Mouse (Mus musculus): ENCODE results near the gene Vamp2. TPM values are rescaled to one million over a fixed set of nuclear protein-coding genes. Genes with fewer than 3 reads are reported as not detected.

The Vamp2 gene
- total RNA-seq, 1 experiment = 7.1 TPM

GRCm38 (mm10) chr11:69070590-69071222 is 17.6 kb upstream of the Vamp2 start, which contains the start of gene Tmem107:
TSS of gene Tmem107 (plus strand) at chr11:69070806.
- Histone ChIP-seq H3K9me3 (ENCODE audit: control insufficient read depth, insufficient read depth, low read depth, low read length) (no peaks in the 10 kb centered on the region), H3K27ac (ENCODE audit: insufficient read depth, low read depth, low read length, poor library complexity, severe bottlenecking) (peak within 1 kb of the TSS; percentile 5), H3K4me3 (ENCODE audit: insufficient read depth in 1 of 2, low read depth in 1 of 2, low read length in 2 of 2, poor library complexity in 1 of 2, severe bottlenecking in 1 of 2) (peak within 1 kb of the TSS; percentile 69 to 80), H3K4me1 (ENCODE audit: control insufficient read depth in 2 of 2, insufficient read depth in 2 of 2, low read length in 2 of 2, poor library complexity in 1 of 2) (peaks cover 5 to 8% of the 10 kb centered on the region in 2 experiments; a peak in 2 of 4 replicates), H3K9ac (ENCODE audit: insufficient read depth, low read depth, low read length, poor library complexity, severe bottlenecking) (peak within 1 kb of the TSS; percentile 84), H3K36me3 (ENCODE audit: control insufficient read depth, insufficient read depth, low read length, poor library complexity, severe bottlenecking) (no peaks in the 10 kb centered on the region)
- DNase-seq (ENCODE audit: low read depth, low spot score) = peak; percentile 83
- no peak for TF ChIP-seq ZC3H11A (IDR thresholded peaks at IDR 0.05; ENCODE audit: borderline replicate concordance, low read depth, low read length)
- TF ChIP-seq CHD2 (IDR thresholded peaks at IDR 0.05; ENCODE audit: low read depth, low read length) = peak; percentile 98
- peak; percentile 51; the same call in 1 of the 2 replicates for TF ChIP-seq HCFC1 (IDR thresholded peaks at IDR 0.05; ENCODE audit: borderline replicate concordance, insufficient read depth, low read length)
- no peak for TF ChIP-seq MAFK (IDR thresholded peaks at IDR 0.05; ENCODE audit: insufficient read depth, low read depth, low read length)
- no peak for TF ChIP-seq ZNF384 (IDR thresholded peaks at IDR 0.05; ENCODE audit: low read depth, low read length)
- in situ Hi-C loops (cut with MboI; ENCODE audit: low sequenced_read_pairs in 2 of 2, unreplicated experiment in 2 of 2) = no loop called here

GRCm38 (mm10) chr11:69071262-69071661 is 17.0 kb upstream of the Vamp2 start:
- peak overlapping the region; percentile 69 to 80 for H3K4me3 ChIP-seq (ENCODE audit: insufficient read depth in 1 of 2, low read depth in 1 of 2, low read length in 2 of 2, poor library complexity in 1 of 2, severe bottlenecking in 1 of 2)
- H3K9me3 ChIP-seq (ENCODE audit: control insufficient read depth, insufficient read depth, low read depth, low read length) = no peaks in the 10 kb centered on the region
- in situ Hi-C loops (cut with MboI; ENCODE audit: low sequenced_read_pairs in 2 of 2, unreplicated experiment in 2 of 2) = no loop called here
- no peak overlapping the region for H3K27ac ChIP-seq (ENCODE audit: insufficient read depth, low read depth, low read length, poor library complexity, severe bottlenecking)
- peak overlapping the region; percentile 79 for H3K9ac ChIP-seq (ENCODE audit: insufficient read depth, low read depth, low read length, poor library complexity, severe bottlenecking)
- peaks cover 5 to 8% of the 10 kb centered on the region in 2 experiments; a peak in 2 of 4 replicates for H3K4me1 ChIP-seq (ENCODE audit: control insufficient read depth in 2 of 2, insufficient read depth in 2 of 2, low read length in 2 of 2, poor library complexity in 1 of 2)
- TF ChIP-seq CHD2 (IDR thresholded peaks at IDR 0.05; ENCODE audit: low read depth, low read length) = no peak
- TF ChIP-seq ZNF384 (IDR thresholded peaks at IDR 0.05; ENCODE audit: low read depth, low read length) = no peak
- no peak for TF ChIP-seq HCFC1 (IDR thresholded peaks at IDR 0.05; ENCODE audit: borderline replicate concordance, insufficient read depth, low read length)
- H3K36me3 ChIP-seq (ENCODE audit: control insufficient read depth, insufficient read depth, low read length, poor library complexity, severe bottlenecking) = no peaks in the 10 kb centered on the region
- no peak for DNase-seq (ENCODE audit: low read depth, low spot score)

- no peak for DNase-seq (ENCODE audit: low read depth, low spot score)
- no peaks in the 10 kb centered on the region for H3K36me3 ChIP-seq (ENCODE audit: control insufficient read depth, insufficient read depth, low read length, poor library complexity, severe bottlenecking)
- H3K9ac ChIP-seq (ENCODE audit: insufficient read depth, low read depth, low read length, poor library complexity, severe bottlenecking) = 0 out of 2 replicates have a peak overlapping the region, but pooled peaks have one; percentile 53
- no peak overlapping the region for H3K27ac ChIP-seq (ENCODE audit: insufficient read depth, low read depth, low read length, poor library complexity, severe bottlenecking)
- TF ChIP-seq MAFK (IDR thresholded peaks at IDR 0.05; ENCODE audit: insufficient read depth, low read depth, low read length) (no peak), ZC3H11A (IDR thresholded peaks at IDR 0.05; ENCODE audit: borderline replicate concordance, low read depth, low read length) (no peak), HCFC1 (IDR thresholded peaks at IDR 0.05; ENCODE audit: borderline replicate concordance, insufficient read depth, low read length) (no peak), CHD2 (IDR thresholded peaks at IDR 0.05; ENCODE audit: low read depth, low read length) (no peak), ZNF384 (IDR thresholded peaks at IDR 0.05; ENCODE audit: low read depth, low read length) (no peak)
- peaks cover 2 to 8% of the 10 kb centered on the region in 2 experiments; a peak in 2 of 4 replicates for H3K4me1 ChIP-seq (ENCODE audit: control insufficient read depth in 2 of 2, insufficient read depth in 2 of 2, low read length in 2 of 2, poor library complexity in 1 of 2)
- no peak overlapping the region for H3K4me3 ChIP-seq (ENCODE audit: insufficient read depth in 1 of 2, low read depth in 1 of 2, low read length in 2 of 2, poor library complexity in 1 of 2, severe bottlenecking in 1 of 2)
- in situ Hi-C loops (cut with MboI; ENCODE audit: low sequenced_read_pairs in 2 of 2, unreplicated experiment in 2 of 2) = no loop called here
- no peaks in the 10 kb centered on the region for H3K9me3 ChIP-seq (ENCODE audit: control insufficient read depth, insufficient read depth, low read depth, low read length)
These were observed 16.1 kb upstream of the Vamp2 start for GRCm38 (mm10) chr11:69072234-69072633.

GRCm38 (mm10) chr11:69072666-69073064 is 15.6 kb upstream of the Vamp2 start:
- Histone ChIP-seq H3K4me1 (ENCODE audit: control insufficient read depth in 2 of 2, insufficient read depth in 2 of 2, low read length in 2 of 2, poor library complexity in 1 of 2) (peaks cover 0 to 11% of the 10 kb centered on the region in 2 experiments; a peak in 2 of 4 replicates), H3K9ac (ENCODE audit: insufficient read depth, low read depth, low read length, poor library complexity, severe bottlenecking) (peak overlapping the region; percentile 53; the same call in 1 of the 2 replicates), H3K36me3 (ENCODE audit: control insufficient read depth, insufficient read depth, low read length, poor library complexity, severe bottlenecking) (no peaks in the 10 kb centered on the region), H3K9me3 (ENCODE audit: control insufficient read depth, insufficient read depth, low read depth, low read length) (no peaks in the 10 kb centered on the region), H3K27ac (ENCODE audit: insufficient read depth, low read depth, low read length, poor library complexity, severe bottlenecking) (peak overlapping the region; percentile 38; the same call in 1 of the 2 replicates), H3K4me3 (ENCODE audit: insufficient read depth in 1 of 2, low read depth in 1 of 2, low read length in 2 of 2, poor library complexity in 1 of 2, severe bottlenecking in 1 of 2) (peak overlapping the region; percentile 1 to 19; a peak in 3 of 4 replicates)
- in situ Hi-C loops (cut with MboI; ENCODE audit: low sequenced_read_pairs in 2 of 2, unreplicated experiment in 2 of 2) = no loop called here
- no peak for TF ChIP-seq MAFK (IDR thresholded peaks at IDR 0.05; ENCODE audit: insufficient read depth, low read depth, low read length)
- TF ChIP-seq HCFC1 (IDR thresholded peaks at IDR 0.05; ENCODE audit: borderline replicate concordance, insufficient read depth, low read length) = no peak
- no peak for TF ChIP-seq ZNF384 (IDR thresholded peaks at IDR 0.05; ENCODE audit: low read depth, low read length)
- no peak for TF ChIP-seq CHD2 (IDR thresholded peaks at IDR 0.05; ENCODE audit: low read depth, low read length)
- TF ChIP-seq ZC3H11A (IDR thresholded peaks at IDR 0.05; ENCODE audit: borderline replicate concordance, low read depth, low read length) = no peak
- no peak for DNase-seq (ENCODE audit: low read depth, low spot score)
